Mouse (Mus musculus) erythroblast, adult 5-6 weeks (primary cell): Measurements from ENCODE around the gene Stag1. TPM values are rescaled to one million over a fixed set of nuclear protein-coding genes. Genes with fewer than 3 reads are reported as not detected.

ENCODE experiments used
- ATAC-seq: replicated peaks from 2 replicates; pipeline ENCODE4 v1.8.0; 2016; ENCODE audit warnings: moderate number of reproducible peaks, mild to moderate bottlenecking, moderate TSS enrichment, inconsistent platforms; ENCODE audit not compliant: poor library complexity, low FRiP score, severe bottlenecking
- total RNA-seq, 2 experiments: library from RNA; stranded (forward) in 1 of 2; stranded (reverse) in 1 of 2; fragments of 150-400 nt in 1 of 2; fragments of 200-764, 138-1000 nt in 1 of 2; gene quantifications; 2 replicates each; pipeline versions ENCODE4 v1.2.3 to v1.2.4; 2015 to 2017; ENCODE audit warnings: low replicate concordance in 2 of 2

Gene Stag1
- 22.8 and 50.5 TPM in 2 replicates for total RNA-seq (2015; ENCODE audit: low replicate concordance)
- 64.5 and 64.7 TPM in 2 replicates for total RNA-seq (2017; ENCODE audit: low replicate concordance)

DNA sequence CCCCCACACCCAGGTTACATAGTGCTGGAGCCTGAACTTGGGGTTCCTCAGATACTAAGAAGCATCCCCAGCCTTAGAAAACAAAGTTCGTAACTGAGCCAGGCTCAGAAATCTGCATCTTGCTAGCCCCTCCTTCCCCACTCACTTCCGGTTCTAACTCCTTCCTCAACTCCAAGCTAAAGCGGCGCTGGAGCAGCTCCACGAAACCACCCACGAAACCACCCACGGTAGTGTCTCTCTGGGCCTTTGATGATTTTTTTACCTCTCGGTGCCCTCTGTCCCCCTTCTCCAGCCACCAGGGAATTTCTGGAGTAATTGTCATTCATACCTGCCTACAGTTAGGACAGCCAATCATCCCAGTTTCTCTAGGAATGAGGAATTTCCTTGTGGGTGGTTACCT is at the start of gene Stag1:
Stag1 (plus strand) TSS at position 253 of the 400 bp plus-strand sequence.
- no peak for ATAC-seq

- ATAC-seq: no peak
These were observed 49.3 kb upstream of the Stag1 start for GRCm38 (mm10) chr9:100548313-100548712.

GRCm38 (mm10) chr9:100555686-100556085 is 41.9 kb upstream of the Stag1 start:
- no peak for ATAC-seq

DNA sequence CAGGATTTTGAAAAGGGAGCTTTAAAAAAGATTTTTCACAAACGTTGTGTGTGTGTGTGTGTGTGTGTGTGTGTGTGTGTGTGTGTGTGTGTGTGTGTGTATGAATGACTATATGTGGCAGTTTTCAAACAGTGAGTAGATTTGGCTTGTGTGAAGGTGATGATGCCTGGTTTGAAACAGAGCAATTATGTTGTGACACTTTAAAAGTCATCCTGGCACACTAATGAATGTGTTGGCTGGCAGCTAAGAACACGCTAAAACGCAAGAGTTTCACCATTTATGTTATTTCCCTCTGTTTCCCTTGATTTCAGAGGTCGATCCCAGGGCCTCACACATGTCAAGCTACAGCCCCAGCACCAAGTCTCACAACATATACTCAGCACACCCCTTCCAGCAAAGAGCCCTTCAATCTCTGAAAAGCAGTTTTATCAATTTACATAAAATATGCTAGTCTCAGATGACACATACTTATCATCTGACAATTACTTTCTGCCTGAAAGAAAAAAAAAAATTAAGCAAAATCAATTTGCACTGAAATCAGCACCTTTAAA is 39.5 kb upstream of the Stag1 start:
- ATAC-seq: no peak

DNA sequence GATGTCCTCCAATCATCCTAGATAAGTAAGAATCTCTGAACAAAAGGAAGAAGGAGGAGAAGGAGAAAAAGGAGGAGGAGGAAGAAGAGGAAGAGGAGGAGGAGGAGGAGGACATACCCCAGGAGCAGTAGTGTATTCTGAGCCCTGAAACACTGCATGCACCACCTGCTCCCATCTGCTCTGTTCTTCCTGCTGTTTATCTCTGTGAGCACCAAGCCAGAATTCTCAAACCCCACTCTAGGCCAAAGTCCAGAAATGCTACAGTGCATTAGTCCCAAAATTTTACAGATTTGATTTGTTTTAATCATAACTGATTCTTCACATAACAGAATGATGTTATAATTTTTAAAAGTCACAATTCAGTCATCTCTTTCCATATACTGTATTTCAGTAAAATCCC is 38.6 kb upstream of the Stag1 start:
- no peak for ATAC-seq

DNA sequence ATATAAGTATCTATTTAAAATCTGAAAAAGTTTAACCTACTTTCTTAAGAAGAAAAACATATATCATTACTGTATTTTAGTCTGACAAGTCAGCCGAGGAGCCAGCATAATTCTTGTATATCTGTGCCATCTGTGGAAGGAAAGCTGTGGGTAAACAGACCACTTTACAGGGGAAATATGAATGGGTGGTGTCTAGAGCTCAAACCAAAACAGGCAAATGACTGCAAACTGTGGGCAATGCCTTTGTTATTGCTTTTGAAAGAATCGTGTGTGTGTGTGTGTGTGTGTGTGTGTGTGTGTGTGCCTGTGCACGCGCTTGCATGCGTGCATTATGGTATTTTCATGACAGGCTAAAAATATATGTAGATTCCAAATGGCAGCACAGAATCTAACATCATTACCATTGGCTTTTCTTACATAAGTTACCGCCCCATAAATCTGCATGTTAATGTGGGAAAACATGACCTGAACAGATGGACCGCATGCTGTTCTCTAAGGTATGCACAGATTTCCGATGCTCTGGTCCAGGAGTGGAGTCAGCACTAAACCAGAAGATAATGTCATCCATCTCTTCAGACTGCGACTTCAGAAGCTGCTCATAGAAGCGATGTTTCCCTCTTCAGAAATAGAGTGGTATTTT is 37.2 kb upstream of the Stag1 start:
- no peak for ATAC-seq

- no peak for ATAC-seq
These were observed 27.6 kb upstream of the Stag1 start for GRCm38 (mm10) chr9:100569798-100570625.

GRCm38 (mm10) chr9:100570626-100571233 is 26.9 kb upstream of the Stag1 start, which contains the start of gene Slc35g2:
Gene Slc35g2 (minus strand): TSS chr9:100571090.
- ATAC-seq: no peak

GRCm38 (mm10) chr9:100571511-100571910 is 26.1 kb upstream of the Stag1 start:
- no peak for ATAC-seq

GRCm38 (mm10) chr9:100573300-100573699 is 24.3 kb upstream of the Stag1 start:
- no peak for ATAC-seq

DNA sequence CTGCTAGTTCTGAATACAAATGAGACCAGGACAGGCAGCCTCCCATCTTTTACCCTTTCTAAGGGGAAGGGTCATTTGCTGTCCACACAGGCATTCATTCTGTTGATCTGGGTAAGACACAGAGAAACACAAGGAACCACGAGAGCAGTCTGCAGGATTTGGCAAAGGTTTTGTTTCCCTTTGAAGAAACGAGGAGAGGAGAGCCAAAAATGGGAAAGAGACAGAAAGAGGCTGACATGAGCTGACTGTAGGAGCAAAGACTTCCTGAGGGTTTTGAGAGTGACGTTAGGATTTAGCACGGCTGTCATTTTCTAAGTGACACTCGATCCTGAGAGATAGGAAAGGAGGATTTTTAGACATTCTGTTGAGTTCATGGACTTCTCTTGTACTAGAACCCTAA is 23.7 kb upstream of the Stag1 start:
- no peak for ATAC-seq

GRCm38 (mm10) chr9:100580196-100580740 is 17.3 kb upstream of the Stag1 start:
- no peak for ATAC-seq

DNA sequence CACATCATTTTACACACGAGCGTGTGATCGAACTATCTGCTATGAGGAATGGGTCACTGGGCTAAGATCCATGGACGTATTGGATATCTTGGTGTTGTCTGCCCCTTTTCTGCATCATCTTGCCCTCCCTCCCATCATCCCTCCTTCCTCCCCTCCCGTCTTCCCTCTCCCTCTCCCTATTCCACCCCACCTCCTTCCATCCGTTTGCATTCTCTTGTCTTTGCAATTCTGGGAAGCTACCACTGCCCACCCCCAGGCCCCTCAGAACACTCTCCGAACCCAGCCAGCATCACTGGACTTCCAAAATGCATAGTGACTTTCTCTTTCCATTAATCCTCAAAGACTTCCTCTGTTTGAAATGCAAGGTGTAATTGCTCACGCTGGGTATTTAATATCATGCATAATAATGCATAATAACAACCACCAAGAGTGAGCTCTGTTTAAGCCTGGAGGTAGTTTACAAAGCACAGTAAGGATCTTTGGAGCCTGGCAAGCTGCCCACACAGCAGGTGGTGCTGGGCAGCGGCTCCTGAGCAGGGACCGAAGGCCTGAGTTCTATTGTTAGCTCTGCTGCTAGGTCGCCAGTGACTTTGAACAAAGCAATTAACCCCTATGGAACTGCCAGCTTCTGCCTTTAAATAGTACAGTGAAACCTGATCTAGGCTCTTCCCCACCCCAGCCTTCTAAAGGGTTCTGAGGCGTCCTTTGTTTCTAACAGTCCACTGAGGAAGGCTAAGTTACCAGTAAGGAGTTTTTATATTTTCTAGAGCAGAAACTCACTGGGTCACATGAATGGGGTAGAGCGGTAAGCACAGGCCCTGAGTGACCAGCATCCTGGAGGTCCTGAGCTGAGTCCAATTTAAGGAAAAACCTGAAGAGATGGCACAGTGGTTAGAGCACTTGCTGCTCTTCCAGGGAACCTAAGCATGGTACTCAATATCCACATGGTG is 15.8 kb upstream of the Stag1 start:
- no peak for ATAC-seq

DNA sequence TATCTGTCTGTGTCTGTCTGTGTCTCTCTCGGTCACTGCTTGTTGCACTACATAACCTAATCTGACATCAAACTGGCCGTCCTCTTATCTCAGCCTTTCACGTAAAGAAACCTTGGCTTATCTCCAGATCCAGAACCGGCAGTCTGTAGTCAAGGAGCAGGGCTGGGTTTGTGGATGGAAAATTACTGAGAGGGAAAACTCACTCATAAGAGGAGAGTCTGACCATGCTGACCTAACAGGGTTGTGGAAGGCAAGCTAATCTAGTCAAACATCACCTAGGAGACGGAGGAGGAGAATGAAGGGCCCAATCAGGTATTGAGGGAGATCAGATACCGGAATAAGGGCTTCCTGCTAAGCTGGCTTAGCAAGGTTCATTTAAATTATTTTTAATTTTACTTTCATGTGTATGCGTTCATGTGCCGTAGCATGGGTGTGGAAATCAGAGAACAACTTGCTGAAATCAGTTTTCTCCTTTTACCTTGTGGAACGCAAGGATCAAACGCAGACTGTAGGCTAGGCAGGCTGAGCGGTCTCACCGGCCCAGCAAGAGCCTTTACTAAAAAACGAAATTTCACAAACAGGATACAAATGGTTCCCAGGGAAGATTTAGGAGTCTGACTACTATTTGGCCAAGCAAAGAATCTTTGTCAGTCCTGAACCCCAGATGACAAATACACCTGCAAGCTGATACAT is 14.6 kb upstream of the Stag1 start:
- ATAC-seq: no peak

- no peak for ATAC-seq
These were observed 13.6 kb upstream of the Stag1 start for GRCm38 (mm10) chr9:100584031-100584430.

DNA sequence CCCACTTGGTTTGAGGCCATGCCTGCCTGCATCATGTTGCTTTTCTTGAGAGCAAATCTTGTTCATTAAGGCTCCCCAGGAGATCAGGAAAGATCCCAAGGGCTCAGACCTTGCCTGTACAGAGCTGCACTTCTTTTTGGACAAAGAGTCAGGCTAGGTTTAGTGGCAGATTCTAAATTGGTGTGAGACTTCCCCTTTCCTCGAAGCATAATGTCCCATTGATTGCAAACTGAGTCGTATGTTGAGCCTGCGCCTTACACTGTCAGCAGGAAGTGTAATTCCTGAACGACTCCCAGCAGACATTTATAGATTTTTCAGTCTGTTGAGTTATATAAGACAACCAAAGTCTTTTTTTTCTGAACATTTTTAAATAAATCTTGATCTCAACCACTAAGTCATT is 7.1 kb upstream of the Stag1 start:
- ATAC-seq: no peak

DNA sequence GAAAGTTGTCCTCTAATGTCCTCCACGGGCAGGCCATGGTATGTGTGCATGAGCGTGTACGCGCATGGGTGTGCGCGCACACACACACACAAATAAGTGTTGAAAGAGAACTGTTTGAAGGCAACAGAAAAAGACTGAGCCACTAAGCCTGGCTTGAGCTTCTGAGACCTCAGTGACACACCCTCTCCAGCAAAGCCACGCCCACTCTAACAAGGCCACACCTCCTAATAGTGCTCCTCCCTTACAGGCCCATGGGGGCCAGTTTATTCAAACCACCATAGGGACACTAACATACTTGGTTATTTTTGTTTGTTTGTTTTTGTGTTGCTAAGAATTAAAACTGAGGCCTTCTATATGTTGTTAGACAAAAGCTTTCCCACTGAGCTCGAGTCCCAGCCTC is 1.3 kb upstream of the Stag1 start:
- no peak for ATAC-seq

GRCm38 (mm10) chr9:100599761-100600328 is 2.2 kb downstream of the Stag1 start:
- no peak for ATAC-seq
